Mouse (Mus musculus) liver, embryonic 16.5 days (tissue): Measurements from ENCODE around the gene Osbpl3. TPM values are rescaled to one million over a fixed set of nuclear protein-coding genes. Genes with fewer than 3 reads are reported as not detected.
A peak's percentile ranks its signal among the peaks of the same experiment; 100 is the strongest.

ENCODE experiments used
- ATAC-seq: fragments of 200-750 bp; cut with Nextera tagmentation; 2 replicates; pipeline ENCODE4 v1.8.0; 2017; ENCODE audit warnings: low read depth, mild to moderate bottlenecking, moderate number of reproducible peaks, moderate library complexity
- H3K27ac ChIP-seq: fragments of 300-500 bp; sonication (generic); 2 replicates; pipeline ENCODE4 v1.5.1; 2014; ENCODE audit warnings: mild to moderate bottlenecking, low read length
- H3K27me3 ChIP-seq: fragments of 300-500 bp; sonication (generic); 2 replicates; pipeline ENCODE4 v1.6.1; 2014; ENCODE audit warnings: low read depth, low read length, mixed read lengths; ENCODE audit not compliant: control insufficient read depth, insufficient read depth
- H3K36me3 ChIP-seq: fragments of 300-500 bp; sonication (generic); 2 replicates; pipeline ENCODE4 v1.6.1; 2014; ENCODE audit warnings: mild to moderate bottlenecking; ENCODE audit not compliant: control insufficient read depth, insufficient read depth
- H3K4me1 ChIP-seq: fragments of 300-500 bp; sonication (generic); 2 replicates; pipeline ENCODE4 v1.6.1; 2014; ENCODE audit warnings: low read depth, low read length, mixed read lengths; ENCODE audit not compliant: control insufficient read depth
- H3K4me2 ChIP-seq: fragments of 300-500 bp; sonication (generic); 2 replicates; pipeline ENCODE4 v1.6.1; 2014; ENCODE audit warnings: low read depth, low read length, mixed read lengths
- H3K4me3 ChIP-seq: fragments of 300-500 bp; sonication (generic); 2 replicates; pipeline ENCODE4 v1.5.1; 2014; ENCODE audit warnings: low read depth, mild to moderate bottlenecking, low read length
- H3K9ac ChIP-seq: fragments of 300-500 bp; sonication (generic); 2 replicates; pipeline ENCODE4 v1.6.1; 2014; ENCODE audit warnings: low read depth, low read length
- H3K9me3 ChIP-seq: fragments of 300-500 bp; sonication (generic); replicated peaks from 2 replicates; pipeline ENCODE4 v1.6.1; 2016; ENCODE audit warnings: low read length; ENCODE audit not compliant: control insufficient read depth
- WGBS: fragments of 180-500 bp; shearing (Covaris S2); extraction: QIAGEN DNeasy Blood & Tissue Kit; methylation state at CpG from one replicate; pipeline ENCODE4 v1.1.7; 2014; ENCODE audit not compliant: insufficient replicate concordance; 5-methylcytosine and 5-hydroxymethylcytosine counted together
- polyA plus RNA-seq: library from polyadenylated mRNA; unstranded; fragments of >200 nt; fragmentation: Nextera tagmentation; extraction: Ambion mirVana; gene quantifications from 2 replicates; pipeline ENCODE4 v1.2.1, GENCODE M21; 2015

Gene Osbpl3
- polyA plus RNA-seq, 1 experiment from 2014 or later: 0.60 TPM

DNA sequence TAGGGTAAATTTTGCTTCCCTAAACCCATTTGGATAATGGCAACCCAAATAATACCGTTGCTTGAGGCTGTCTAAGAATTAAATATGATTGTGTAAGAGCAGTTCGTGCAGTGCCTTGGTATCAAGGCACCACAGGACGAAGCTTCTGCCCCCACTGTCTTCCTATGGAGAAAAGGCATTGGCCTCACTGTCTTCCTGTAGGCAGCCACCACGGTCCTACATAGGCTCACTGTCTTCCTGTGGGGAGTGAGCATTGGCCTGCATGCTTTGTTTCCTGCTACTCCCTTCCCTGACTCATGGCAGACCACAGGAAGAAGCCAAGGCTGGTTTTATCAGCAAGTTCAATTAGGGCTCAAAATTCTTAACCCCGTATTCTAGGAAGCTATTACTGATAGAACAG lies 3.3 kb upstream of the Osbpl3 start:
- Histone ChIP-seq H3K4me1 (no peaks in the 10 kb centered on the region; the same call in 1 of the 2 replicates), H3K9ac (no peak overlapping the region), H3K9me3 (no peaks in the 10 kb centered on the region), H3K27ac (no peak overlapping the region), H3K4me2 (no peak overlapping the region), H3K27me3 (peaks cover 10% of the 10 kb centered on the region), H3K4me3 (no peak overlapping the region), H3K36me3 (no peaks in the 10 kb centered on the region)
- no peak for ATAC-seq
- WGBS: 22% methylated on average over 5 of the region's 5 CpGs

DNA sequence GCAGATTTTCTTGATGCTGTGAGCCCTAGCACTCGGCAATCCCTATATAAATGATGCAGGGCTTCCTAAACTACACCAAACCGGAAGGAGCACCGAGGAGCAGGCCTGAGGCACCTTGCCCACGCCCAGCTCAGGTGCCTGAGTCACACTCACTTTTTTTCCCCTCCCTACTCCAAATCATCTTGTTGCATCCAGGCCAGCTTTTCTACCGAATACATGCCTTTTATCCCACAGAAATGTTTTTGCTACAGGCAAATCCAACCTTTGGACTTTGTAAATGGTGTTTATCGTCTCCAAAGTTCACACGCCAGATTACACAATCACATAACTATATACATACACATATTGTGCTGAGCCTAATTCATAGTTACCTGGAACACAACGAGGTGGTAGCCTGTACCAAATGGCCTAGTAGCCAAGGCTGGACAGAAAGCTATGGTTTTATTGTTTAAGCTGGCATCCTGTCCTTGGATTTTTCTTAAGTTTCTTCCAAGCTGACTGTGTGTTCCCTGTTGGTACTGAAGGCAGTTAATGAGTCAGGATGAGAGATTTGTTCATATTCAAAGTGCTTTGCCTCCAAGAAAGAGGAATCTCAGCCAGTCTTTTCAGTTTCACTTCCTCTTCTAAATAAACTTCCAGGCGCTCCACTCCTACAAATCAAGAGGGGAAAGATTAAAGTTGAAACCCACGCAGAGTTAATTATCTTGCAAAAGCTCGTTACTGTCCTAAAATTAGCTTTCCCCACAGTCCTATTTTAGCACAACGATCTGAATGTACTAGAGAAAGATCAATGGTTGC lies 1.7 kb upstream of the Osbpl3 start:
- WGBS: 53% methylated on average over 12 of the region's 12 CpGs
- no peak overlapping the region for H3K27ac ChIP-seq
- no peak overlapping the region for H3K4me3 ChIP-seq
- peaks cover 10% of the 10 kb centered on the region for H3K27me3 ChIP-seq
- ATAC-seq: no peak
- no peak overlapping the region for H3K9ac ChIP-seq
- no peaks in the 10 kb centered on the region for H3K9me3 ChIP-seq
- H3K36me3 ChIP-seq: no peaks in the 10 kb centered on the region
- no peak overlapping the region for H3K4me2 ChIP-seq
- no peaks in the 10 kb centered on the region; the same call in 1 of the 2 replicates for H3K4me1 ChIP-seq

DNA sequence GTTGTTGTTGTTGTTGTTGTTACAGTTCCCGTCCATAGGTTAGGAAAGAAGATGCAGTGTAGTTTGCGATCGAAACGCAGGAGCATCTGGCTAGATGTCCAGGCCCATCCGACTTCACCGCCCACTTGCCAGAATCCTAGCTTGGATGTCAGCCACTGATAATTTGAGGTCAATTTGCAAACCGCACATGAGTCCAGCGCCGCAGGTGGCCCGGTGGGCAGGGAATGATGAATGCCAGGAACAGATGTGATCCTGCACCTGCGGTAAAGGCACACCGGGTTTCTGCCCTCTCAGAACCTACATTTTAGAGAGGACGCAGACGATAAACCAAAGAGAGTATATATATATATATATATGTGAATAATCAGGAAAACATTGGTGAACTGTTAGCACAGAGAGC lies 705 bp upstream of the Osbpl3 start:
- Histone ChIP-seq H3K9me3 (no peaks in the 10 kb centered on the region), H3K4me2 (no peak overlapping the region), H3K27ac (no peak overlapping the region), H3K9ac (no peak overlapping the region), H3K4me1 (no peaks in the 10 kb centered on the region; the same call in 1 of the 2 replicates), H3K36me3 (no peaks in the 10 kb centered on the region), H3K27me3 (peaks cover 10% of the 10 kb centered on the region), H3K4me3 (no peak overlapping the region)
- ATAC-seq: no peak
- 72% methylated on average over 14 of the region's 14 CpGs for WGBS

DNA sequence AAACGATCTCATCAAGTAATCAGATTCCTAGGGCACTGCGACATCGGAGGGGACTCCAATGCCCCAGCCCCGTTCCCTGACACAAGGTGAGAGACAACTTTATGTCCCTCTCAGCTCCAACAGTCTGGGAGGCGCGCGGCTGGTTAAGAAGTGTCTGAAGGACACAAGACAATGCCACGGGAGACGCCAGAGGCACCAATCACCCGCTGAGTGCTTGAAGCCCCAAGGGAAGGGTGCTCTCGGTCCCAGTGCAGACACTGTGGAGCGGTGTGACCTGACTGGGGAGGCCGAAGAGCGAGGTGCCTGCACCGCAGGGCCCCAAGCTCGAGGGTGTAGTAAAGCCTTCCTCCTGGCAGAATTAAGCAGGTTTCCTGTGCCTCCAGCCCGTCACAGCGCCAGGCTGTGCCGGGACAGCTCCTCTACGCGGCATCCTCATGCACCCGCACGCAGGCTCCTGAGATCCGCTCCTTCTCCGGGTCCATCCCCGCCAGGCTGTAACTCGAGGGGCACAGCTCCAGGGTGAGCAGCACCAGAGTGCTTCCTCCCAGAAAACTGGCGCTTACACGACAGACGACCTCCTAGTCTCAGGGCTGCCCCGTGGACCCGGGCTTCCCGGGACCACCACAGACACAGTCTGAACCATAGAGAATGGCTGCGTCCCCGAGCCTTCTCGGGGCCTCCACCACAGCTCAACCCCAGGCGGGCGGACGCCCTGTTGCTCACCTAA lies 736 bp downstream of the Osbpl3 start:
- Histone ChIP-seq H3K4me3 (peak overlapping the region; percentile 57), H3K9ac (peak overlapping the region; percentile 50; the same call in 1 of the 2 replicates), H3K27me3 (peaks cover 10% of the 10 kb centered on the region), H3K4me2 (peak overlapping the region; percentile 64), H3K9me3 (no peaks in the 10 kb centered on the region), H3K4me1 (no peaks in the 10 kb centered on the region; the same call in 1 of the 2 replicates), H3K36me3 (no peaks in the 10 kb centered on the region), H3K27ac (no peak overlapping the region)
- 1% methylated on average over 39 of the region's 39 CpGs for WGBS
- ATAC-seq: 0 out of 2 replicates have a peak, but pooled peaks have one; percentile 12

DNA sequence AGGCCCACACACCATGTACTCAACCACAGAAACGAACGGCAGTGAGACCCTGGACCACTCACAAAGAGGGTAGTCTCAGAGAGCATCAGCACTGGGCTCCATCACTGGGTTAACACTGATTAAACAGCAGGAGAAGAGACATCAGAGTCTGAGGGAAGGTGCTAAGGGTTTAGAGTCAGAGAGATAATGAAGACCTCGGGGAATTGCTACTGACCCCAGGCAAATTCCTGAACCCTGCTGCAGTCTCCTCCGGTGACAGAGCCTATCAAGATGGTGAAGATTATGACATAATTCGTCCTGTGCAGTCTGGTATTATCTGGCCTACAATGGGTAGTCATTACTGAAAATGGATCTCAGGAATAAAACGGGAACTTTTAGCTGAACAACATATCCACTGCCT lies 2.4 kb downstream of the Osbpl3 start:
- Histone ChIP-seq H3K4me3 (no peak overlapping the region), H3K27me3 (peaks cover 10% of the 10 kb centered on the region), H3K36me3 (no peaks in the 10 kb centered on the region), H3K4me1 (no peaks in the 10 kb centered on the region; the same call in 1 of the 2 replicates), H3K9me3 (no peaks in the 10 kb centered on the region), H3K9ac (no peak overlapping the region), H3K27ac (no peak overlapping the region), H3K4me2 (no peak overlapping the region)
- WGBS: 54% methylated on average over 6 of the region's 6 CpGs
- ATAC-seq: no peak

DNA sequence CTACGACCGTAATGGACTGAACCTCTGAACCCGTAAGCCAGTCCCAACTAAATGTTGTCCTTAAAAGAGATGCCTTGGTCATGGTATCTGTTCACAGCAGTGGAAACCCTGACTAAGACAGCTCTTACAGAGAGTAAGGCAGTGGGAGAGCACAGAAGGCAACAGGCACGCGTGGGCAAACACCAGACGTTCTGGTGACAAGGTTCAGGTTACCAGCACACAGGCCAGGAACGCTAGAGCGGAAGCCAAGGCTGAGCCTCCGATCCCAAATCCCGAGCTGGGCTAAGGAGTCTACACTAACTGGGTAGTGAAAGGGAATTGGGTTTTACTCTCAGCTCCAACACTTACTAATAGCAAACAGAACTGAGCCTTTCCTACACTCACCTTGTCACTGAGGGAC lies 3.8 kb downstream of the Osbpl3 start:
- Histone ChIP-seq H3K27me3 (peaks cover 10% of the 10 kb centered on the region), H3K27ac (no peak overlapping the region), H3K4me3 (no peak overlapping the region), H3K36me3 (no peaks in the 10 kb centered on the region), H3K4me1 (no peaks in the 10 kb centered on the region; the same call in 1 of the 2 replicates), H3K9me3 (no peaks in the 10 kb centered on the region), H3K9ac (no peak overlapping the region), H3K4me2 (no peak overlapping the region)
- 81% methylated on average over 10 of the region's 10 CpGs for WGBS
- ATAC-seq: no peak

DNA sequence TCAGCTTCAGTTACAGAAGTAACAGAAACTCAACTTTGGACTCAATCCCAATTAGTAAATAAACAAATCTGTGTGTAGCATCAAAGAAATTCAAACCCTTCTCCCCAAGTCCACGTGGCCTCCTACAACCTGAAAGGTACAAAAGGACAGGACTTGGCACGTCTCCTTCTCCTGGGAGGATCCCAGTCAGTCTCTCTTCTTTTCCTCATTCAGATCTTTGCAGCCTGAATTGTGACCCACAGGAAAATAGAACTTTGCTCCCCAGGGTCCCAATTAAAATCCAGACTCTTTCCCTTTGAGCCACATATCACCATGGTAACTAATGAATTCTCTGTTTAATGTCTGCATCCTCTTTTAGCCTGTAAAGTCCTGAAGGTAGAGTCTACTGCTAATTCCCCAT lies 10.4 kb downstream of the Osbpl3 start:
- no peak overlapping the region for H3K4me2 ChIP-seq
- no peaks in the 10 kb centered on the region for H3K9me3 ChIP-seq
- no peak overlapping the region for H3K9ac ChIP-seq
- no peak overlapping the region for H3K27ac ChIP-seq
- H3K4me1 ChIP-seq: no peaks in the 10 kb centered on the region
- 67% methylated on average over 2 of the region's 2 CpGs for WGBS
- no peak overlapping the region for H3K4me3 ChIP-seq
- no peak for ATAC-seq
- H3K36me3 ChIP-seq: no peaks in the 10 kb centered on the region
- no peaks in the 10 kb centered on the region for H3K27me3 ChIP-seq

DNA sequence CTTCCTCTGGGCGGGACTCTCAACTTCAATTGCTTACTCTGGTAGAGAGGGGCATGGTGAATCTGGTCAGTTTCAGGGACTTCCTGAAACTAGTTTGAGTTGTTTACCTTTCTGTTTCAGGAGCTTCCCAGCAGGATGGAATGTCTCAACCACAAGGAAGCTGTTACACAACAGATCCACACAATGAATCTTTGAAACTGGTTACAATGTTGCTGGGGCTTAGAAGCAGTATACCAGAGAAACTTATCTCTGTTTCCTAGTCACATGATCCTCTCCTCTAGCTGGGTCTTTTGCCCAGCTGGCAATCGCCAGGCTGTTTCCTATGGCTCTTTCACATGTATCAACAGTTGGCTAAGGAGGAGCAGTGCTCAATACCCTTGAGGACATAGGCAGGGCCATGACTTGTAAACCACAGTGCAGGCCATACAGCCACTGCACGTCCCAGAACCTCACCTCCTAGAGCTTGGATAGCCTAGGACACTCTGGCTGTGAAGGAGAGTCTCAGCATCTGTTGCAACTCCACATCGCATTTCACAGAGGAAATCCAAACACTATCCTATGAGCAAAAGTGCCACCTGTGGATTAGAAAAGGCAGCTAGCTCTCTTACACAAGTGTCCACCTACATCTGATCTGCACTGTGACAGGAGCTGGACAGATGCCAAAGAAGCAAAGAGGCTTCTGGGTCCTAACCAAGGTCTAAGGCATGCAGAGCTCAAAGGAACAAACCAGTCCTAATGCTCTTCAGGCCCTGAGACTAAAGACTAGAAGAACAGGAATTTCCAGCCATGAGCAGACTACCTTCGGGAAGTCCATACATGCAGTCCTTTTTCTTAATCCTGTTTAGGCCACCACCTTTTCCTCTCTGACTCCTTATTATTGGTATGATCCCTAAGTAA lies 14.8 kb downstream of the Osbpl3 start:
- no peak overlapping the region for H3K27ac ChIP-seq
- no peak overlapping the region for H3K4me3 ChIP-seq
- H3K9me3 ChIP-seq: no peaks in the 10 kb centered on the region
- WGBS: 69% methylated on average over 5 of the region's 5 CpGs
- H3K36me3 ChIP-seq: no peaks in the 10 kb centered on the region
- no peaks in the 10 kb centered on the region for H3K27me3 ChIP-seq
- H3K4me1 ChIP-seq: no peaks in the 10 kb centered on the region
- no peak for ATAC-seq
- no peak overlapping the region for H3K9ac ChIP-seq
- H3K4me2 ChIP-seq: no peak overlapping the region
